Mouse (Mus musculus) frontal cortex, postnatal 36 days (tissue): ENCODE measurements at regions not wholly inside any gene's neighbourhood (a gene's known extent, or its start where the extent isn't known, plus 50 kb on each side); places are given as distances from the start of the nearest gene placed in this dataset.

Source experiments
- DNase-seq, 2 experiments: peaks; one replicate each; pipeline ENCODE4 v3.0.0; 2022; ENCODE audit warnings: low spot score in 2 of 2

GRCm38 (mm10) chr1:75833071-75833830, 287.2 kb downstream of the Slc4a3 start:
- DNase-seq: no peak

- no peak for DNase-seq
These were observed 288.3 kb downstream of the Slc4a3 start for GRCm38 (mm10) chr1:75834361-75834760.

GRCm38 (mm10) chr1:75839551-75840223, 293.6 kb downstream of the Slc4a3 start:
- DNase-seq: peak; percentile 11 to 34

- no peak for DNase-seq
These were observed 296.3 kb downstream of the Slc4a3 start for GRCm38 (mm10) chr1:75842396-75842795.

GRCm38 (mm10) chr1:75843326-75843725, 297.3 kb downstream of the Slc4a3 start:
- no peak for DNase-seq

GRCm38 (mm10) chr1:75844123-75844522, 298.1 kb downstream of the Slc4a3 start:
- no peak for DNase-seq

- DNase-seq: no peak
These were observed 298.5 kb downstream of the Slc4a3 start for GRCm38 (mm10) chr1:75844529-75844928.

- DNase-seq: no peak
These were observed 298.9 kb downstream of the Slc4a3 start for GRCm38 (mm10) chr1:75844981-75845380.

GRCm38 (mm10) chr1:75845771-75846535, 299.9 kb downstream of the Slc4a3 start:
- DNase-seq: no peak

- no peak for DNase-seq
These were observed 301.6 kb downstream of the Slc4a3 start for GRCm38 (mm10) chr1:75847681-75848080.

GRCm38 (mm10) chr1:75848436-75848835, 302.4 kb downstream of the Slc4a3 start:
- DNase-seq: peak; percentile 30 to 67

- no peak for DNase-seq
These were observed 304.1 kb downstream of the Slc4a3 start for GRCm38 (mm10) chr1:75850131-75850530.

- no peak for DNase-seq
These were observed 312.6 kb downstream of the Slc4a3 start for GRCm38 (mm10) chr1:75858551-75859255.

GRCm38 (mm10) chr1:75862757-75863156, 316.7 kb downstream of the Slc4a3 start:
- no peak for DNase-seq

- no peak for DNase-seq
These were observed 320.5 kb downstream of the Slc4a3 start for GRCm38 (mm10) chr1:75866556-75866955.

GRCm38 (mm10) chr1:75869414-75869813, 323.3 kb downstream of the Slc4a3 start:
- DNase-seq: no peak

GRCm38 (mm10) chr1:75869846-75870245, 323.8 kb downstream of the Slc4a3 start:
- no peak for DNase-seq

GRCm38 (mm10) chr1:75873911-75874310, 327.8 kb downstream of the Slc4a3 start:
- no peak for DNase-seq

GRCm38 (mm10) chr1:75877209-75877608, 331.1 kb downstream of the Slc4a3 start:
- DNase-seq: peak; percentile 52 to 82

- no peak for DNase-seq
These were observed 339.6 kb downstream of the Slc4a3 start for GRCm38 (mm10) chr1:75885632-75886031.

GRCm38 (mm10) chr1:75888499-75889208, 342.6 kb downstream of the Slc4a3 start:
- DNase-seq: no peak
